Mouse (Mus musculus) G1E (cell line): ENCODE results near the gene Apbb2.

Experiments
- CTCF ChIP-seq: IDR thresholded peaks from 2 replicates; pipeline ENCODE4 v1.5.1; 2012; ENCODE audit warnings: low read depth, low read length, inconsistent platforms, mixed read lengths
- GATA1 ChIP-seq: IDR thresholded peaks from 2 replicates; pipeline ENCODE4 v1.6.1; 2012; ENCODE audit warnings: borderline replicate concordance, low read length, inconsistent platforms, mixed read lengths
- GATA2 ChIP-seq: IDR thresholded peaks from 2 replicates; pipeline ENCODE4 v1.6.1; 2012; ENCODE audit warnings: low read depth, low read length, inconsistent platforms, borderline replicate concordance
- TAL1 ChIP-seq: conservative IDR thresholded peaks from 2 replicates; pipeline ENCODE4 v1.6.1; 2012; ENCODE audit warnings: low read depth, low read length, inconsistent platforms, mixed read lengths

GRCm38 (mm10) chr5:66607201-66607600 lies 11.4 kb downstream of the Apbb2 start:
- TF ChIP-seq CTCF (no peak), GATA1 (no peak), TAL1 (no peak), GATA2 (no peak)
